Mouse (Mus musculus): Measurements from ENCODE around the gene Retreg2. TPM values are rescaled to one million over a fixed set of nuclear protein-coding genes. Genes with fewer than 3 reads are reported as not detected.

Gene Retreg2
- total RNA-seq (2021) (10 to 100 TPM; 20.3 to 20.5 TPM), polyA plus RNA-seq (2012; rRNA removed) (35.7 and 51.7 TPM in 2 replicates)
- long read RNA-seq, transcript Retreg2-201 (9 exons, 2,561 nt): major isoform, 15 of 21 reads
- long read RNA-seq, partial matches to known transcripts: 1 of 21 reads
- long read RNA-seq, other reads (novel, unspliced or antisense): 2 of 21 reads

DNA sequence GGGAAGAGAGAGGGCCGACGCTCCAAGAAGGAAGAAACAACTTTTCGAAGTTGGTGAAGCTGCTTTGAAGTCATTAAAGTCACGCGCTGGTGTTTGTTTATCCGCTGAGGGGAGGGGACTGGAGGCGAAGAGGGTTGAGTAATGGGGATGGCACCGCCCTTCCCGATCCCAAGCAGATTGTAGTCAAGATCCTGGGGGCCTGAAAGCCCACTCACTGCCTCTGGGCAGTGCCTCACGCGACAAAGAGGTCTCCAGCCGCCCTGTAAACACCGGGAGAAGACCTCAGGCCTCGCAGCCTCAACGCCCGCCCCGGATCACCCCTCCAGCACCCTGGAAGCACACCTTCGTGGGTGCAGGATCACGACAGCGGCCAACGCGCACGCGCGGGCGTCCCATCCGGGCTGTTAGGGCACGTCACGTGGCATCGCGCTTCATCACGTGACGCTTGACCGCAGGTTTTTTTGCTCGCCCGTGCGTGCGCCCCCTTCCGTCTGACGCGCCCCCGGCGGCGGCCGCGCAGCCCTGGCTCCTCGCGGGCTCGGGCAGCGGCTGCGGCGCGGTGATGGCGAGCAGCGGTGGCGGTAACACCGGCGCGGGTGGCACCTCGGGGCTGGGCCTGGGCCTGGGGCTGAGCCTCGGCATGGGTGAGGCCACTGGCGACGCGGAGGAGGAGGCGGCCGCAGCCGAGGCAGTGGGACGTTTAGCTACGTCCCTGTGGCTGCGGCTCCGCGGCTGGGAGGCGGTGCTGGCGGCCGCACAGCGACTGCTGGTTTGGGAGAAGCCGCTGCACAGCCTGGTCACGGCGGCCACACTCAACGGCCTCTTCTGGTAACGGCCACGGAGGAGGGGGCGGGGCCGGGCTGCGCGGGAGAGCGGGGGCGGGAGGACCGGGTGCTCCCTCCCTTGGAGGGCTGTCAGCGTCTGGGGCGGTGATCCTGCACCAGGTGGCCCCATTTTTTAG lies at the start of gene Retreg2, which contains the start of gene Cnppd1:
Gene Retreg2 (plus strand): TSS at position 478 of the 961 bp plus-strand sequence.
Gene Cnppd1 (minus strand): TSS at position 411 of the 961 bp plus-strand sequence.
- Histone ChIP-seq H3K4me3 (peak within 1 kb of the TSS; percentile 82), H3K36me3 (ENCODE audit: control insufficient read depth, insufficient read depth, low read length) (peaks cover 2% of the 10 kb centered on the region; the same call in 1 of the 2 replicates), H3K27me3 (ENCODE audit: control insufficient read depth, insufficient read depth, low read length) (no peaks in the 10 kb centered on the region), H3K27ac (peak within 1 kb of the TSS; percentile 97), H3K79me2 (replicated peaks; ENCODE audit: control insufficient read depth, insufficient read depth, low read length) (no peaks in the 10 kb centered on the region), H3K9ac (ENCODE audit: low read depth, low read length) (peak within 1 kb of the TSS; percentile 98), H3K4me1 (ENCODE audit: control insufficient read depth, insufficient read depth, low read length) (peaks cover 2% of the 10 kb centered on the region)
- under 1% methylated on average over 91 of the region's 91 CpGs for WGBS
- TF ChIP-seq EP300 (IDR thresholded peaks at IDR 0.05; ENCODE audit: insufficient read depth, low read depth, low read length): peak; percentile 73; the same call in 1 of the 2 replicates
- peak; percentile 94 for TF ChIP-seq POLR2A (IDR thresholded peaks at IDR 0.05; ENCODE audit: insufficient read depth, low read depth, low read length)
- TF ChIP-seq CTCF (IDR thresholded peaks at IDR 0.05): peak; percentile 86
- intact Hi-C loops (cut with DNase I): loop anchor here (1.0 to 2.0 kb wide), 2 partner anchors 26 to 50 kb away; partner anchors contain the start of genes Ankzf1, Atg9a and Zfand2b
- peak; percentile 97 to 98 for DNase-seq

DNA sequence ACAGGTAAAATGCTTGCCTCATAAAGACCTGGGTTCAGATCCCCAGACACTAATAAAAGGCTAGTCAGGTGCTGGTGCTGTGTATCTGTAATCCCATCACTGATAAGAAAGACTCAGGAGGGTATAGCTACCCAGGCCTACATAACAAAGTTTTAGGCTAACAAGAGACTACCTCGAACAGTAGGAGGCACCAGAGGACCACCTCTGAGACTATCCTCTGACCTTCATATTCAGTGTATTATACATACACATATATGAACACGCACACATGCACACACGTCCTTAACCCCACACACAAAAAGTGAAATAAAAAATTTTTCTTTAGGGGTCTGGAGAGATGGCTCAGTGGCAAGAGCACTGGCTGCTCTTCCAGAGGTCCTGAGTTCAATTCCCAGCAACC lies 20.4 kb upstream of the Retreg2 start:
- Histone ChIP-seq H3K4me3 (no peak overlapping the region), H3K27ac (no peak overlapping the region), H3K27me3 (ENCODE audit: control insufficient read depth, insufficient read depth, low read length) (no peaks in the 10 kb centered on the region), H3K36me3 (ENCODE audit: control insufficient read depth, insufficient read depth, low read length) (no peaks in the 10 kb centered on the region), H3K9ac (ENCODE audit: low read depth, low read length) (no peak overlapping the region), H3K4me1 (ENCODE audit: control insufficient read depth, insufficient read depth, low read length) (peaks cover 2% of the 10 kb centered on the region), H3K79me2 (replicated peaks; ENCODE audit: control insufficient read depth, insufficient read depth, low read length) (no peaks in the 10 kb centered on the region)
- DNase-seq: no peak
- no peak for TF ChIP-seq EP300 (IDR thresholded peaks at IDR 0.05; ENCODE audit: insufficient read depth, low read depth, low read length)
- peak; percentile 41 for TF ChIP-seq CTCF (IDR thresholded peaks at IDR 0.05)
- intact Hi-C loops (cut with DNase I): no loop called here
- WGBS: 79% methylated on average over 3 of the region's 3 CpGs

DNA sequence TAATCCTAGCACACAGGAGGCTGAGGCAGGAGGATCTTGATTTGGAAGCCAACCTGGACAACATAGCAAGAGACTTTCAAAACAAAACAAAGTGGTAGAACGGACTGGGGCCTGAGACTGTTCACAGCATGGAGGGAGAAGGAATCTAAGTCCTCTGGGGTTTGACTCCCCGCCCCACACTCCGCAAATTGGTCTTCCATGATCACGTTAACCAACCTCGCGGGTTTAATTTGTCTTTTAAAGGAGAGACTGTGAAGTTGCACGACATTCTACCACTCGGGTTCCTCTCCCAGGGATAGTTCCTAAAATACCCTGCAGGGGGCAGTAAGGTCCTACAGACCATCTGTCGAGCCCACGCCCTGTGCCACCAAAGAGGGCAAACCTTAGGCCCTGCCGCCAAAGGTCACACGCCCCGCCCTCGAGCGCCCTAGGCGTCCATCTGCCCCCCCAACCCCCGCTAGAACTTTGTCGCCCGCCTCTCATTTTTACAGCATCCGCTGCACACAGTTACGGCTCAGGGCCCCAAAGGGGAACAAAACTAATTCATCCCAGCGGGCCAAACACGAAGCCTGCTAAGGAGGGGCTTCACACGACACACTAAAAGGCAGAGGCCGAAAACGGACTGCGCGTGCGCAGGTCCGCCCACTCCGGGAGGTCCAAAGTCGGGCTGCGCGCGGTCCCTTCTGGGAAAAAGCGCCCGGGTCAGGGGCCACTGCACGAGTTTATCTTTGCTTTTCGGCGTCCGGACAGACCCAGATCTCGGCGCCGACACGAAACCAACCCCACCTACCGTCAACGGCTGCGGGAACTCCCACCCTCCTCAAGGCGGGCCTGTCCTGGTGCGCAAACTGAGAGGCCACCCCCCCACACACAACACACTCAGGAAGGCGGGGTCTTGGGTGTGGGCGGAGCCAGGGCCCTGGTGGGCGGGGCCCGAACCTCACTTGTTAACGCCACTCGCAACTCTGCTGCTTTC lies 17.9 kb upstream of the Retreg2 start, which contains the start of gene Nhej1:
Gene Nhej1 (minus strand): TSS at position 855 of the 976 bp plus-strand sequence.
- Histone ChIP-seq H3K27me3 (ENCODE audit: control insufficient read depth, insufficient read depth, low read length) (no peaks in the 10 kb centered on the region), H3K27ac (peak within 1 kb of the TSS; percentile 99), H3K9ac (ENCODE audit: low read depth, low read length) (peak within 1 kb of the TSS; percentile 93), H3K79me2 (replicated peaks; ENCODE audit: control insufficient read depth, insufficient read depth, low read length) (no peaks in the 10 kb centered on the region), H3K4me1 (ENCODE audit: control insufficient read depth, insufficient read depth, low read length) (peaks cover 2% of the 10 kb centered on the region), H3K4me3 (peak within 1 kb of the TSS; percentile 66), H3K36me3 (ENCODE audit: control insufficient read depth, insufficient read depth, low read length) (no peaks in the 10 kb centered on the region)
- TF ChIP-seq POLR2A (IDR thresholded peaks at IDR 0.05; ENCODE audit: insufficient read depth, low read depth, low read length): peak; percentile 84
- peak; percentile 72; the same call in 1 of the 2 replicates for TF ChIP-seq EP300 (IDR thresholded peaks at IDR 0.05; ENCODE audit: insufficient read depth, low read depth, low read length)
- TF ChIP-seq CTCF (IDR thresholded peaks at IDR 0.05): peak; percentile 96
- WGBS: 1% methylated on average over 56 of the region's 56 CpGs
- intact Hi-C loops (cut with DNase I): no loop called here
- peak; percentile 94 to 97 for DNase-seq

DNA sequence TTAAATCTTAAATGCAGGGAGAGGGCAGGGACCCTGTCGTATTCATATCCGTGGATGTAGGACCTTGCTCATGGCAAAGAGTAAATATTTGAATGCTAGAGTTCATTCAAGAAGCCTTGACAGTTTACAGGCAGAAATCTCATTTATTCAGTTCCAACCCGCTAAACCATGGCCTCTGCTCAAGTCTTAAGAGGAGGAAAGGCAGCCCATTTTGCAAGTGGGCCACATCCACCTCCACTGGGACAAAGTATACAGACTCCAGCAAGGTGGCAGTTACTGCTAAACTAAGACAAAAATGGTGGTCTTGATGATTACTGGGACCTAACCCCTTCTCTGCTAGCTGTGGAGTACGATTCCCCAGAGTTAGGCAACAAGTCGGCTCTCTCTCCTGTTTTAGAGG lies 17.2 kb upstream of the Retreg2 start:
- intact Hi-C loops (cut with DNase I): no loop called here
- no peaks in the 10 kb centered on the region for H3K79me2 ChIP-seq (replicated peaks; ENCODE audit: control insufficient read depth, insufficient read depth, low read length)
- no peak overlapping the region; the same call in 1 of the 2 replicates for H3K9ac ChIP-seq (ENCODE audit: low read depth, low read length)
- no peaks in the 10 kb centered on the region for H3K27me3 ChIP-seq (ENCODE audit: control insufficient read depth, insufficient read depth, low read length)
- 40% methylated on average over 5 of the region's 5 CpGs for WGBS
- TF ChIP-seq POLR2A (IDR thresholded peaks at IDR 0.05; ENCODE audit: insufficient read depth, low read depth, low read length): no peak
- TF ChIP-seq CTCF (IDR thresholded peaks at IDR 0.05): no peak
- TF ChIP-seq EP300 (IDR thresholded peaks at IDR 0.05; ENCODE audit: insufficient read depth, low read depth, low read length): no peak
- H3K27ac ChIP-seq: peak overlapping the region; percentile 99
- H3K4me1 ChIP-seq (ENCODE audit: control insufficient read depth, insufficient read depth, low read length): peaks cover 2% of the 10 kb centered on the region
- no peaks in the 10 kb centered on the region for H3K36me3 ChIP-seq (ENCODE audit: control insufficient read depth, insufficient read depth, low read length)
- H3K4me3 ChIP-seq: peak overlapping the region; percentile 66
- no peak for DNase-seq

DNA sequence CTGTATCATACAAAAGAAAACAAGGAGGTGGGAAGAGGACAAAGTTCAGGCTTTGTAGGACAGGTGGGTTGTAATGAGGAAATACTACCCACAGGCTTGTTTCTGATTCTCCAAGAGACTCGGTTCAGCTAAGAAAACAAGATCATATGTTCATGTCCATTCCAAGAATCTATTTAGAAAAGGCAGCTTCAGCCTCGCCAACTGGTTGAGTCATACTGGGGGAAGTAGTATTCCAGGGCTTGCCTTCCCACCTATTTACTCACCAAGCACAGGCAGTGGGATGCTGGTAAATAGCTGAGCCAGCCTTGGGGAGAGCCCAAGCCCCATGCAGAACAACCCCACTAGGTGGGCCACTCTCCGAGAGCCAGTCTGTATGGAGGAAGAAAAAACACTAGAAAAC lies 13.9 kb upstream of the Retreg2 start:
- no peak for DNase-seq
- no peak for TF ChIP-seq EP300 (IDR thresholded peaks at IDR 0.05; ENCODE audit: insufficient read depth, low read depth, low read length)
- TF ChIP-seq CTCF (IDR thresholded peaks at IDR 0.05): no peak
- TF ChIP-seq POLR2A (IDR thresholded peaks at IDR 0.05; ENCODE audit: insufficient read depth, low read depth, low read length): no peak
- Histone ChIP-seq H3K36me3 (ENCODE audit: control insufficient read depth, insufficient read depth, low read length) (no peaks in the 10 kb centered on the region), H3K79me2 (replicated peaks; ENCODE audit: control insufficient read depth, insufficient read depth, low read length) (no peaks in the 10 kb centered on the region), H3K27me3 (ENCODE audit: control insufficient read depth, insufficient read depth, low read length) (no peaks in the 10 kb centered on the region), H3K4me1 (ENCODE audit: control insufficient read depth, insufficient read depth, low read length) (peaks cover 2% of the 10 kb centered on the region), H3K9ac (ENCODE audit: low read depth, low read length) (no peak overlapping the region), H3K27ac (no peak overlapping the region), H3K4me3 (no peak overlapping the region)
- 57% methylated on average over 3 of the region's 3 CpGs for WGBS
- intact Hi-C loops (cut with DNase I): no loop called here
